Mouse (Mus musculus) MEL (cell line): ENCODE data around the gene Khdrbs2. TPM values are rescaled to one million over a fixed set of nuclear protein-coding genes. Genes with fewer than 3 reads are reported as not detected.

Experiments used
- DNase-seq: peaks from one replicate; pipeline ENCODE4 v3.0.0; 2011; ENCODE audit warnings: low read depth, low spot score
- H3K27ac ChIP-seq: 2 replicates; pipeline ENCODE4 v1.5.1; 2012; ENCODE audit warnings: low read depth, mild to moderate bottlenecking, control low read depth, low read length, moderate library complexity; ENCODE audit not compliant: control insufficient read depth
- H3K27me3 ChIP-seq, 2 experiments: fragments of 150-350 bp in 1 of 2; sonication (generic) in 1 of 2; 2 replicates each; pipeline ENCODE4 v1.6.1; 2012; ENCODE audit warnings: low read length in 2 of 2, mild to moderate bottlenecking in 2 of 2, improper control_type of control experiment in 1 of 2, moderate library complexity in 1 of 2; ENCODE audit not compliant: insufficient read depth in 2 of 2, control insufficient read depth in 1 of 2
- H3K36me3 ChIP-seq, 2 experiments: 2 replicates each; pipeline ENCODE4 v1.6.1; 2012 to 2014; ENCODE audit warnings: low read length in 2 of 2, improper control_type of control experiment in 1 of 2, inconsistent platforms in 1 of 2, mild to moderate bottlenecking in 1 of 2; ENCODE audit not compliant: insufficient read depth in 2 of 2, control insufficient read depth in 1 of 2
- H3K4me1 ChIP-seq, 2 experiments: fragments of 150-350 bp in 1 of 2; sonication (generic) in 1 of 2; 2 replicates each; pipeline ENCODE4 v1.6.1; 2012; ENCODE audit warnings: low read length in 2 of 2, improper control_type of control experiment in 1 of 2, mild to moderate bottlenecking in 1 of 2; ENCODE audit not compliant: insufficient read depth in 2 of 2, control insufficient read depth in 1 of 2
- H3K4me3 ChIP-seq, 2 experiments: fragments of 150-350 bp in 1 of 2; sonication (generic) in 1 of 2; 2 replicates each; pipeline ENCODE4 v1.5.1; 2012; ENCODE audit warnings: low read depth in 2 of 2, low read length in 2 of 2, mild to moderate bottlenecking in 2 of 2, moderate library complexity in 2 of 2, control low read depth in 1 of 2, improper control_type of control experiment in 1 of 2; ENCODE audit not compliant: control insufficient read depth in 1 of 2, insufficient read depth in 1 of 2
- H3K79me2 ChIP-seq: 2 replicates; pipeline ENCODE4 v1.6.1; 2012; ENCODE audit warnings: mild to moderate bottlenecking, low read length, moderate library complexity; ENCODE audit not compliant: control insufficient read depth, poor library complexity, insufficient read depth
- H3K9ac ChIP-seq: 2 replicates; pipeline ENCODE4 v1.6.1; 2012; ENCODE audit warnings: low read depth, mild to moderate bottlenecking, control low read depth, low read length, moderate library complexity; ENCODE audit not compliant: control insufficient read depth, poor library complexity, severe bottlenecking
- H3K9me3 ChIP-seq: fragments of 150-350 bp; sonication (generic); replicated peaks from 2 replicates; pipeline ENCODE4 v1.6.1; 2012; ENCODE audit warnings: mild to moderate bottlenecking, low read length, improper control_type of control experiment, moderate library complexity; ENCODE audit not compliant: insufficient read depth
- CHD1 ChIP-seq: IDR thresholded peaks from 2 replicates; pipeline ENCODE4 v1.6.1; 2012; ENCODE audit warnings: low read depth, mild to moderate bottlenecking, inconsistent platforms, low read length, improper control_type of control experiment
- CTCF ChIP-seq, 3 experiments: IDR thresholded peaks in 2 of 3; conservative IDR thresholded peaks in 1 of 3; 2 replicates each; pipeline ENCODE4 v1.5.1; 2011 to 2012; ENCODE audit warnings: low read length in 3 of 3, low read depth in 2 of 3, mild to moderate bottlenecking in 2 of 3, improper control_type of control experiment in 1 of 3, inconsistent platforms in 1 of 3, mixed read lengths in 1 of 3, moderate library complexity in 1 of 3; ENCODE audit not compliant: control insufficient read depth in 1 of 3, insufficient read depth in 1 of 3, poor library complexity in 1 of 3, severe bottlenecking in 1 of 3
- ELF1 ChIP-seq: IDR thresholded peaks from 2 replicates; pipeline ENCODE4 v1.6.1; 2014; ENCODE audit warnings: low read depth, mild to moderate bottlenecking, inconsistent platforms, low read length, improper control_type of control experiment, moderate library complexity
- EP300 ChIP-seq, 2 experiments: IDR thresholded peaks; 2 replicates each; pipeline ENCODE4 v1.6.1; 2011; ENCODE audit warnings: improper control_type of control experiment in 2 of 2, low read length in 2 of 2, low read depth in 1 of 2, mild to moderate bottlenecking in 1 of 2
- GABPA ChIP-seq: IDR thresholded peaks from 2 replicates; pipeline ENCODE4 v1.6.1; 2012; ENCODE audit warnings: low read depth, mild to moderate bottlenecking, inconsistent platforms, low read length, improper control_type of control experiment, moderate library complexity
- JUND ChIP-seq: IDR thresholded peaks from 2 replicates; pipeline ENCODE4 v1.6.1; 2011; ENCODE audit warnings: low read depth, mild to moderate bottlenecking, improper control_type of control experiment, low read length
- KAT2A ChIP-seq: conservative IDR thresholded peaks from 2 replicates; pipeline ENCODE4 v1.6.1; 2012; ENCODE audit warnings: low read depth, low read length, improper control_type of control experiment, inconsistent platforms
- MAFK ChIP-seq: IDR thresholded peaks from 2 replicates; pipeline ENCODE4 v1.6.1; 2011; ENCODE audit warnings: low read depth, mild to moderate bottlenecking, low read length, improper control_type of control experiment, borderline replicate concordance
- MAX ChIP-seq: IDR thresholded peaks from 2 replicates; pipeline ENCODE4 v1.6.1; 2011; ENCODE audit warnings: low read length, improper control_type of control experiment
- MEF2A ChIP-seq: IDR thresholded peaks from 2 replicates; pipeline ENCODE4 v1.6.1; 2014; ENCODE audit warnings: low read depth, mild to moderate bottlenecking, inconsistent platforms, low read length, improper control_type of control experiment; ENCODE audit not compliant: poor library complexity, insufficient replicate concordance, severe bottlenecking; ENCODE audit errors: extremely low read depth
- MYC ChIP-seq: IDR thresholded peaks from 2 replicates; pipeline ENCODE4 v1.6.1; 2011; ENCODE audit warnings: low read depth, mild to moderate bottlenecking, low read length, improper control_type of control experiment, moderate library complexity
- NRF1 ChIP-seq: IDR thresholded peaks from 2 replicates; pipeline ENCODE4 v1.6.1; 2014; ENCODE audit warnings: low read depth, mild to moderate bottlenecking, inconsistent platforms, low read length, improper control_type of control experiment, moderate library complexity; ENCODE audit not compliant: poor library complexity, insufficient read depth, severe bottlenecking
- POLR2AphosphoS2 ChIP-seq: IDR thresholded peaks from 2 replicates; pipeline ENCODE4 v1.6.1; 2011; ENCODE audit warnings: low read length, improper control_type of control experiment
- POLR2AphosphoS5 ChIP-seq: IDR thresholded peaks from 2 replicates; pipeline ENCODE4 v1.6.1; 2012; ENCODE audit warnings: low read depth, borderline replicate concordance, mild to moderate bottlenecking, inconsistent platforms, low read length, moderate library complexity, mixed read lengths
- RAD21 ChIP-seq: IDR thresholded peaks from 2 replicates; pipeline ENCODE4 v1.6.1; 2011; ENCODE audit warnings: mild to moderate bottlenecking, low read depth, low read length, improper control_type of control experiment
- RCOR1 ChIP-seq: IDR thresholded peaks from 2 replicates; pipeline ENCODE4 v1.6.1; 2012; ENCODE audit warnings: low read depth, mild to moderate bottlenecking, inconsistent platforms, low read length, improper control_type of control experiment
- TAL1 ChIP-seq: IDR thresholded peaks from 2 replicates; pipeline ENCODE4 v1.6.1; 2012; ENCODE audit warnings: mild to moderate bottlenecking, inconsistent platforms, low read length, moderate library complexity, mixed read lengths
- UBTF ChIP-seq: IDR thresholded peaks from 2 replicates; pipeline ENCODE4 v1.6.1; 2012; ENCODE audit warnings: low read depth, mild to moderate bottlenecking, inconsistent platforms, low read length, improper control_type of control experiment, moderate library complexity, borderline replicate concordance; ENCODE audit not compliant: insufficient read depth
- USF2 ChIP-seq, 2 experiments: IDR thresholded peaks; 2 replicates each; pipeline ENCODE4 v1.6.1; 2011 to 2012; ENCODE audit warnings: improper control_type of control experiment in 2 of 2, low read length in 2 of 2, borderline replicate concordance in 1 of 2, inconsistent platforms in 1 of 2, low read depth in 1 of 2, mild to moderate bottlenecking in 1 of 2; ENCODE audit not compliant: insufficient read depth in 1 of 2
- ZKSCAN1 ChIP-seq: IDR thresholded peaks from 2 replicates; pipeline ENCODE4 v1.6.1; 2012; ENCODE audit warnings: low read depth, mild to moderate bottlenecking, inconsistent platforms, low read length, improper control_type of control experiment, moderate library complexity
- ZMIZ1 ChIP-seq: IDR thresholded peaks from 2 replicates; pipeline ENCODE4 v1.6.1; 2012; ENCODE audit warnings: low read depth, mild to moderate bottlenecking, inconsistent platforms, low read length, improper control_type of control experiment, moderate library complexity
- polyA plus RNA-seq, 2 experiments: library from polyadenylated mRNA; stranded (reverse) in 1 of 2; unstranded in 1 of 2; fragments of >175 nt in 1 of 2; fragments of >200 nt in 1 of 2; gene quantifications; 2 replicates each; pipeline versions ENCODE4 v1.2.1 to v1.2.4; 2012; ENCODE audit warnings: low replicate concordance in 2 of 2, low read depth in 1 of 2; ENCODE audit not compliant: insufficient read length in 2 of 2, insufficient read depth in 1 of 2, missing spikeins in 1 of 2
- total RNA-seq: library from RNA; depleted of rRNA; stranded (reverse); fragments of 300-350 nt; gene quantifications from 2 replicates; pipeline ENCODE4 v1.2.3, GENCODE M21; 2012

The Khdrbs2 gene
- total and polyA plus RNA-seq, 3 experiments: not detected

DNA sequence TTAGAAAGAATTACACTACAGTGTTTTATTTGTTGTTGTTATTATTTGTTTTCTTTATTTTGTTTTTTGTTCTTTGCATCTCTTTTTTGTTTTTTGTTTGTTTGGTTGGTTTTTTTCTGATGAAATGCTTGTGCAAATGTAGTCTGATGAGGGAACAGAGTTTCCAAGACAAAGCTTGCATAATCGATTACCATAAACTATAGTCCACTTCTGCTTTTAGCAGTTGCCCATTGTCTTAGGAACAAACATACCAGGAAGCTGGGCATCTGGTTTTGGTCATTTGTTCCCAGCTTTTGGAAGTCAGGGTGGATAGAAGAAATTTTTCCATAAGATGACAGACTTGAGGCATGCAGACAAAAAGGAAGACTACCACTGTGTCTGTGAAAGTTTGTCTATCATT, 77.8 kb downstream of the Khdrbs2 start:
- Histone ChIP-seq H3K36me3 (no peaks in the 10 kb centered on the region), H3K9me3 (no peaks in the 10 kb centered on the region), H3K27me3 (no peaks in the 10 kb centered on the region), H3K4me1 (no peaks in the 10 kb centered on the region), H3K9ac (no peak overlapping the region), H3K27ac (no peak overlapping the region), H3K79me2 (no peaks in the 10 kb centered on the region), H3K4me3 (no peak overlapping the region)
- DNase-seq: no peak
- TF ChIP-seq POLR2AphosphoS2 (no peak), CTCF (IDR thresholded peaks at IDR 0.05 in 2 of 3, conservative IDR thresholded peaks at IDR 0.05 in 1 of 3; ENCODE audit: control insufficient read depth in 1 of 3, insufficient read depth in 1 of 3, low read depth in 2 of 3, low read length in 3 of 3, poor library complexity in 1 of 3, severe bottlenecking in 1 of 3) (no peak), JUND (no peak), MYC (no peak), NRF1 (no peak), MAX (no peak), MAFK (no peak)

DNA sequence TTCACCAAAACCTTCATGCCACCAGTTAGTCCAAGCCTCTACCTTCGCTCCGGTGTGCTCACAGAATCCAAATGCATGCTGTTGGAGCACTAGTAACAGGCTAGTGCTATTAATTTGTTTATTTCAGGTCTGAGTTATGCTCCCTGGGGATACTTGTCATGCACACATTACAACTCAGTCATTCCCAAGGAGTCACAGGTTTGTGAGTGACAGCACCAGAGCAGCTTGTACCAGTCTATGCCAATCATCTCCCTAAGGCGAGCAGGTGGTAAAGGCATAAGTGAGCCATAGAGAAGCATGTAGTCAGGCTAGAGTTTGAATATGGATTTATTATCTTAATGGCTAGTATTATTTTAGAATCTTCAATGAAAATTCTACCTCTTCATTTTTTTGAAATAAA, 86.4 kb downstream of the Khdrbs2 start:
- H3K4me3 ChIP-seq: no peak overlapping the region
- no peak for DNase-seq
- no peaks in the 10 kb centered on the region for H3K79me2 ChIP-seq
- no peak overlapping the region for H3K27ac ChIP-seq
- H3K9me3 ChIP-seq: no peaks in the 10 kb centered on the region
- TF ChIP-seq USF2 (IDR thresholded peaks at IDR 0.05; ENCODE audit: borderline replicate concordance in 1 of 2, insufficient read depth in 1 of 2, low read depth in 1 of 2, low read length in 2 of 2) (no peak), GABPA (no peak), ELF1 (no peak), RCOR1 (no peak), ZKSCAN1 (no peak), KAT2A (no peak), POLR2AphosphoS5 (no peak), ZMIZ1 (no peak), RAD21 (no peak), CHD1 (no peak), MEF2A (no peak), MYC (no peak), EP300 (IDR thresholded peaks at IDR 0.05; ENCODE audit: low read depth in 1 of 2, low read length in 2 of 2) (no peak), NRF1 (no peak), TAL1 (no peak), UBTF (no peak), JUND (no peak)
- H3K4me1 ChIP-seq: no peaks in the 10 kb centered on the region
- H3K36me3 ChIP-seq: no peaks in the 10 kb centered on the region
- no peak overlapping the region for H3K9ac ChIP-seq
- H3K27me3 ChIP-seq: no peaks in the 10 kb centered on the region
